Mouse (Mus musculus) neural tube, embryonic 13.5 days (tissue): ENCODE data around the gene Nckap5. TPM values are rescaled to one million over a fixed set of nuclear protein-coding genes. Genes with fewer than 3 reads are reported as not detected.

Experiments used
- ATAC-seq: fragments of 200-750 bp; cut with Nextera tagmentation; 2 replicates; pipeline ENCODE4 v1.8.0; 2017; ENCODE audit warnings: low read depth, mild to moderate bottlenecking, moderate TSS enrichment, moderate library complexity
- H3K27ac ChIP-seq: fragments of 300-500 bp; sonication (generic); replicated peaks from 2 replicates; pipeline ENCODE4 v1.5.1; 2015; ENCODE audit warnings: moderate library complexity, mild to moderate bottlenecking, inconsistent platforms
- H3K27me3 ChIP-seq: fragments of 300-500 bp; sonication (generic); 2 replicates; pipeline ENCODE4 v1.6.1; 2015; ENCODE audit warnings: mild to moderate bottlenecking, inconsistent platforms
- H3K36me3 ChIP-seq: fragments of 300-500 bp; sonication (generic); 2 replicates; pipeline ENCODE4 v1.6.1; 2015; ENCODE audit warnings: mild to moderate bottlenecking, inconsistent platforms
- H3K4me1 ChIP-seq: fragments of 300-500 bp; sonication (generic); replicated peaks from 2 replicates; pipeline ENCODE4 v1.6.1; 2015; ENCODE audit warnings: inconsistent platforms
- H3K4me2 ChIP-seq: fragments of 300-500 bp; sonication (generic); 2 replicates; pipeline ENCODE4 v1.6.1; 2015; ENCODE audit warnings: inconsistent platforms, mild to moderate bottlenecking, moderate library complexity
- H3K4me3 ChIP-seq: fragments of 300-500 bp; sonication (generic); 2 replicates; pipeline ENCODE4 v1.5.1; 2015; ENCODE audit warnings: mild to moderate bottlenecking, inconsistent platforms
- H3K9ac ChIP-seq: fragments of 300-500 bp; sonication (generic); 2 replicates; pipeline ENCODE4 v1.6.1; 2015; ENCODE audit warnings: moderate library complexity, mild to moderate bottlenecking, inconsistent platforms
- H3K9me3 ChIP-seq: fragments of 300-500 bp; sonication (generic); 2 replicates; pipeline ENCODE4 v1.6.1; 2016; ENCODE audit warnings: inconsistent platforms
- WGBS: fragments of 180-500 bp; shearing (Covaris S2); methylation state at CpG from one replicate; pipeline ENCODE4 v1.1.7; 2015; 5-methylcytosine and 5-hydroxymethylcytosine counted together
- polyA plus RNA-seq: library from polyadenylated mRNA; unstranded; fragments of >200 nt; fragmentation: Nextera tagmentation; extraction: Ambion mirVana; gene quantifications from 2 replicates; pipeline ENCODE4 v1.2.1, GENCODE M21; 2015

Gene Nckap5
- polyA plus RNA-seq, 1 experiment from 2014 or later, result 18.3 TPM

GRCm38 (mm10) chr1:126473044-126473443 is 357.6 kb downstream of the Nckap5 start:
- Histone ChIP-seq H3K4me3 (no peak overlapping the region), H3K9ac (no peak overlapping the region), H3K36me3 (no peaks in the 10 kb centered on the region), H3K4me1 (peaks cover 20% of the 10 kb centered on the region), H3K27me3 (no peaks in the 10 kb centered on the region), H3K27ac (no peak overlapping the region), H3K9me3 (no peaks in the 10 kb centered on the region), H3K4me2 (no peak overlapping the region)
- 89% methylated on average over 5 of the region's 5 CpGs for WGBS
- no peak for ATAC-seq

- H3K4me3 ChIP-seq, result no peak overlapping the region
Measured at GRCm38 (mm10) chr1:126471419-126471818, 359.2 kb downstream of the Nckap5 start.

GRCm38 (mm10) chr1:126470883-126471282 is 359.7 kb downstream of the Nckap5 start:
- Histone ChIP-seq H3K4me2 (no peak overlapping the region), H3K27me3 (no peaks in the 10 kb centered on the region), H3K4me3 (no peak overlapping the region), H3K9ac (no peak overlapping the region), H3K9me3 (no peaks in the 10 kb centered on the region), H3K36me3 (no peaks in the 10 kb centered on the region), H3K4me1 (peaks cover 20% of the 10 kb centered on the region), H3K27ac (0 out of 2 replicates have a peak overlapping the region, but pooled peaks have one; percentile 20)
- ATAC-seq, result no peak
- WGBS, result 68% methylated on average over 2 of the region's 2 CpGs

More at GRCm38 (mm10) chr1:126471419-126471818, 359.2 kb downstream of the Nckap5 start:
- Histone ChIP-seq H3K36me3 (no peaks in the 10 kb centered on the region), H3K9ac (no peak overlapping the region), H3K4me2 (no peak overlapping the region), H3K9me3 (no peaks in the 10 kb centered on the region), H3K27ac (no peak overlapping the region), H3K4me1 (peaks cover 20% of the 10 kb centered on the region), H3K27me3 (no peaks in the 10 kb centered on the region)
- WGBS, result 55% methylated on average over 2 of the region's 2 CpGs
- ATAC-seq, result no peak

DNA sequence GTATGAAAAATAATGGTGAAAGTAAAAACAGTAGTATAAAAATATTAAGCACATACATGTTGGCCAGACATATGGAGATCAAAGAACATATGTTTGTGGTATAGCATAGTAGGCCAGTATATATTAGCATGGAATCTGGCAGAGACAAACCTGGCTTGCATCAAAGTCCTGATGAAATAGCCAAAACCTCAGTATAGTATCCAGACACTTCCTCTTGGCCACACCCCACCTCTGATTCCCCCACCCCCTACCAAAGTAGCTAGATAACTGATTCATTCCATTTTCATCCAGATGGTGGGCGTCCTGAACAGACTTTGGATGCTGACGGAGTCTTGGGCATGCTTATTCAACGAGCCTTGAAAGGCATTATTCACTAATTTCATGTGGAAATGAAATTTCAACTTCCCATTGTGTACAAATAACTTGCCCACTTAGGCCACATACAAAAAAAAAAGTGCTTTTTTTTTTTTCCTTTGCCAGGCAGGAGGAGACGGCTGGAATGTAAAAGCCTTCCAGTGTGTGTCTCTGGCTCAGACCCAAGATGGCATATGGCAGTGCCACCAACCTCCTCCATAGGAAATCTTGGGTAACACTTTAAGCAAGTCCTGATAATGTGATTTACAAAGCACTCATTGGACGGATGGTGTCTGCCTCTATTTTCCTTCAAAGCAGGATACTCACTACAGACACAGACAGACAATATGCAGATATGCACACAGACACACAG is 360.6 kb downstream of the Nckap5 start:
- WGBS, result 49% methylated on average over 5 of the region's 5 CpGs
- no peak overlapping the region for H3K9ac ChIP-seq
- H3K27ac ChIP-seq, result 0 out of 2 replicates have a peak overlapping the region, but pooled peaks have one; percentile 20
- H3K4me1 ChIP-seq, result peaks cover 20% of the 10 kb centered on the region
- H3K27me3 ChIP-seq, result no peaks in the 10 kb centered on the region
- H3K4me2 ChIP-seq, result no peak overlapping the region
- no peaks in the 10 kb centered on the region for H3K36me3 ChIP-seq
- peak; percentile 11; the same call in 1 of the 2 replicates for ATAC-seq
- H3K4me3 ChIP-seq, result no peak overlapping the region
- H3K9me3 ChIP-seq, result no peaks in the 10 kb centered on the region

DNA sequence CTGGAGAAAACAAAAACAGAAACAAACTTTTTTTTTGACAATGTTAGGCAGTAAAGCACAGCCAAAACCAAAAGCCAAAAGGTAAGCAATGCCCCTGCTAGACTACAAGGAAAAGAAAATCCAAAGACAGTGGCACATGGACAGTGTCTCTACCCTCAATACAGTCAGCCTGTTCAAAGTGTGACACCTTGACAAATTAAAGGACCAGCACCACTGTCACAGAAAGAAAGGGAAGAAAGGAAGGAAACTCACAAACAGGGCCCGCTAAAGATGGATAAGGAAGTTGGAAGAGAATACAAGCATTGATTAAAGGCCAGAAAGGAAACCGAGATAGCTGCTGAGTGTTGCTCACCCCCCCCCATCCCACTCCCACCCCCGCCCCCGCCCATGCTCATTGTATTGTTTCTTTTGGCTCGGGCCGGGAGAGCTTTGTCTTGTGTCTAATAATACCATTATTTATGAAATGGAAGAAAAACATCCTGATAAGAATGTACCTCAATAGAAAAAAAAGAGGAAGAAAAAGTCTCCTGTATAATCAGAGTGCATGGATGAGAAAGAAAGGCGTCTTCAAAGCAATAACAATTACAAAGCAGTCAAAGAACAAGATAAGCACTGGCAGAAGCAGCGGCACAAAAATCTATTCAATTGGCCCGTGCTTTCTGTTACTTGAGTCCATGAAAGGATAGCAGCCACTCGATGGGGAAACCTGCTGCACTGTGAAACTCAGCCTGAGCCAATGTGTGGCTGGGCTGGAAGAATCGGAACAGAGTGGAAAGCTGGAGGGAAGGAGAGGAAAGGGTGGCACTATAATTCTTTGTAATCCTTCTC is 368.9 kb downstream of the Nckap5 start:
- H3K27me3 ChIP-seq, result no peaks in the 10 kb centered on the region
- H3K4me3 ChIP-seq, result no peak overlapping the region
- WGBS, result 35% methylated on average over 11 of the region's 11 CpGs
- no peak overlapping the region for H3K9ac ChIP-seq
- no peak overlapping the region for H3K4me2 ChIP-seq
- H3K4me1 ChIP-seq, result peaks cover 18% of the 10 kb centered on the region
- H3K27ac ChIP-seq, result 0 out of 2 replicates have a peak overlapping the region, but pooled peaks have one; percentile 33
- ATAC-seq, result no peak
- H3K36me3 ChIP-seq, result no peaks in the 10 kb centered on the region
- no peaks in the 10 kb centered on the region for H3K9me3 ChIP-seq

DNA sequence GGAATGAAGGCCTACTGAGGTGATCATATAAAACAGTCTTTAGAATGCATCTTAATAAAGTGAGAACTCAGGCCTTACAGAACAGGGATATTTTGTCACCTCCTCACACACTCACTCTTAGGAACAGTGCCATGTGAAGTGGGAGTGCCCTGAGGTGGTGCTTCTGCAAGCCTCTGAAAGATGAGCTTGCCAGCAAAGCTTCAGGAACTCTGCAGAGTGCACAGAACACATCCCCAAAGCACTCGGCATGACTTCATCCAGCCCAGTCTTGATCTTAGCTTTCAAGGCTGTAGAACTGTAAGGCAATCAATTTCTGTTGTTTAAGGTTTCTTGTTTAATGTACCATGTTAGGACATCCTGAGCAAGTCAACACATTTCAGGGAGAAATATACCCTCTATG is 372.9 kb downstream of the Nckap5 start:
- no peak for ATAC-seq

GRCm38 (mm10) chr1:126454504-126455173 is 376.0 kb downstream of the Nckap5 start:
- peaks cover 9% of the 10 kb centered on the region for H3K4me1 ChIP-seq
- H3K9me3 ChIP-seq, result no peaks in the 10 kb centered on the region
- H3K27me3 ChIP-seq, result no peaks in the 10 kb centered on the region
- H3K4me3 ChIP-seq, result no peak overlapping the region
- no peaks in the 10 kb centered on the region for H3K36me3 ChIP-seq
- H3K9ac ChIP-seq, result no peak overlapping the region
- no peak; the same call in 1 of the 2 replicates for ATAC-seq
- no peak overlapping the region for H3K4me2 ChIP-seq
- H3K27ac ChIP-seq, result no peak overlapping the region
- WGBS, result 41% methylated on average over 9 of the region's 9 CpGs

More for the DNA sequence above, 372.9 kb downstream of the Nckap5 start:
- Histone ChIP-seq H3K9ac (no peak overlapping the region), H3K4me2 (no peak overlapping the region), H3K4me3 (no peak overlapping the region), H3K27ac (no peak overlapping the region), H3K36me3 (no peaks in the 10 kb centered on the region), H3K9me3 (no peaks in the 10 kb centered on the region), H3K27me3 (no peaks in the 10 kb centered on the region), H3K4me1 (peaks cover 24% of the 10 kb centered on the region)
- WGBS, result 74% methylated on average over 1 of the region's 1 CpGs

- no peak overlapping the region for H3K4me3 ChIP-seq
- no peak overlapping the region for H3K27ac ChIP-seq
- 85% methylated on average over 9 of the region's 9 CpGs for WGBS
Measured at GRCm38 (mm10) chr1:126451472-126451871, 379.1 kb downstream of the Nckap5 start.

DNA sequence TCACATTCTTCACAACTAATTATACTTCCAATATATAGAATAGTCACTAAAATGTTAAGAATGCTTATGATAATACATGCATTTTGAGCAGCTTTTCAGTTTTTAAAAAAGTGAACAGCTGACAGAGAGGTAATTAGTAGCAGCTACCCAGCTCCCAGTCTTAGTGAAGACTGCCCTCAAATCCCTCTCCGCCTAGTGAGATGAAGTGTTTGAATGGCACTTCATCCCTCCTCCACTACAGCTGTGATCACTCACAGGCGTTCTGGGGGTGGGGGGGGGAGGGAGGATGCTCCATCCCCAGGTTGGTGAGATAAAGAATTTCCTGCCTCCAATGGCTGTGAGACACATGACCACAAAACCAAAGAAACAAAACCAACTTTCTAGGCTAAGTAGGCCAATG is 381.2 kb downstream of the Nckap5 start:
- Histone ChIP-seq H3K27me3 (no peaks in the 10 kb centered on the region), H3K9ac (no peak overlapping the region), H3K36me3 (no peaks in the 10 kb centered on the region), H3K4me1 (peaks cover 18% of the 10 kb centered on the region), H3K9me3 (no peaks in the 10 kb centered on the region), H3K4me3 (no peak overlapping the region), H3K27ac (no peak overlapping the region), H3K4me2 (no peak overlapping the region)
- 36% methylated on average over 2 of the region's 2 CpGs for WGBS
- no peak for ATAC-seq

More at GRCm38 (mm10) chr1:126451472-126451871, 379.1 kb downstream of the Nckap5 start:
- H3K9ac ChIP-seq, result no peak overlapping the region
- H3K4me2 ChIP-seq, result no peak overlapping the region
- ATAC-seq, result no peak
- peaks cover 23% of the 10 kb centered on the region for H3K4me1 ChIP-seq
- H3K27me3 ChIP-seq, result no peaks in the 10 kb centered on the region
- H3K9me3 ChIP-seq, result no peaks in the 10 kb centered on the region
- H3K36me3 ChIP-seq, result no peaks in the 10 kb centered on the region

GRCm38 (mm10) chr1:126443890-126444289 is 386.7 kb downstream of the Nckap5 start:
- ATAC-seq, result no peak
- Histone ChIP-seq H3K9ac (no peak overlapping the region), H3K27me3 (no peaks in the 10 kb centered on the region), H3K36me3 (no peaks in the 10 kb centered on the region), H3K4me2 (no peak overlapping the region), H3K9me3 (no peaks in the 10 kb centered on the region), H3K4me3 (no peak overlapping the region), H3K4me1 (peaks cover 7% of the 10 kb centered on the region), H3K27ac (no peak overlapping the region)
- 77% methylated on average over 2 of the region's 2 CpGs for WGBS

GRCm38 (mm10) chr1:126442723-126443122 is 387.9 kb downstream of the Nckap5 start:
- H3K27me3 ChIP-seq, result no peaks in the 10 kb centered on the region
- H3K4me2 ChIP-seq, result no peak overlapping the region
- H3K4me1 ChIP-seq, result peaks cover 10% of the 10 kb centered on the region
- H3K36me3 ChIP-seq, result no peaks in the 10 kb centered on the region
- no peak overlapping the region for H3K4me3 ChIP-seq
- WGBS, result 80% methylated on average over 1 of the region's 1 CpGs
- no peak overlapping the region for H3K9ac ChIP-seq
- no peaks in the 10 kb centered on the region for H3K9me3 ChIP-seq
- H3K27ac ChIP-seq, result no peak overlapping the region
- ATAC-seq, result no peak
